Mouse (Mus musculus) thymus, adult 2 months (tissue): Measurements from ENCODE around the gene Wdr24.

ENCODE experiments used
- CTCF ChIP-seq: fragments of 200-500 bp; IDR thresholded peaks from 2 replicates; pipeline ENCODE4 v1.5.1; 2012; ENCODE audit warnings: mild to moderate bottlenecking, control low read depth, low read length, moderate library complexity, borderline replicate concordance; ENCODE audit not compliant: control insufficient read depth, poor library complexity, insufficient read depth; ENCODE audit errors: extremely low read depth
- POLR2A ChIP-seq: fragments of 200-500 bp; IDR thresholded peaks from 2 replicates; pipeline ENCODE4 v1.6.1; 2012; ENCODE audit warnings: mild to moderate bottlenecking, low read length, control low read depth, moderate library complexity; ENCODE audit not compliant: control insufficient read depth, poor library complexity, insufficient read depth; ENCODE audit errors: extremely low read depth

DNA sequence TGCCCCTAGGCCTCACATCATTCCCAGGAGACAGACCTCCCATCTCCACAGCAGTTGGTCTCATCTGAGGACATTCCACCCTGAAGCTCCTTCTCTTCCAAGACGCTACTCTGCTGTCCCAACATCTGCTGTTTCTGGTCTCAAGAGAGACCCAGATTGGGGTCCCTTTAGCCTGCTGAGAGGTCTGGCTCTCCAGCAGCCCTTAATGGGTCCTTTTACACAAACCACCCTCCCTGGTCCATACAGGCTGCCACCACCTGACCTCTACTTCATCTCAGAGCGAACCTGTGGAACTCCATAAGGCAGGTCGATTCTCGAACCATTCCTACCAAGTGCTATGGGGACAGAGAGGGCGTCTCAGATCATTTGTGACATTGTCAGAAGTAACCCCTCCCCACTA lies 15.4 kb upstream of the Wdr24 start:
- TF ChIP-seq POLR2A (no peak), CTCF (no peak)
